Mouse (Mus musculus) CH12.LX (cell line): ENCODE results near the gene Rxfp4. TPM values are rescaled to one million over a fixed set of nuclear protein-coding genes. Genes with fewer than 3 reads are reported as not detected.

ENCODE experiments used
- DNase-seq: peaks from one replicate; pipeline ENCODE4 v3.0.0-alpha.2; 2013; ENCODE audit errors: extremely low read depth
- H3K27ac ChIP-seq: 2 replicates; pipeline ENCODE4 v1.5.1; 2012; ENCODE audit warnings: low read depth, mild to moderate bottlenecking, control low read depth, moderate library complexity; ENCODE audit not compliant: insufficient read depth
- H3K27me3 ChIP-seq: replicated peaks from 2 replicates; pipeline ENCODE3; 2012; ENCODE audit warnings: inconsistent platforms
- H3K36me3 ChIP-seq, 2 experiments: replicated peaks in 1 of 2; 2 replicates each; pipeline versions ENCODE3 to v1.6.1; 2012; ENCODE audit warnings: inconsistent platforms in 1 of 2, low read length in 1 of 2, mild to moderate bottlenecking in 1 of 2, mixed read lengths in 1 of 2, moderate library complexity in 1 of 2; ENCODE audit not compliant: control insufficient read depth in 1 of 2, insufficient read depth in 1 of 2
- H3K4me1 ChIP-seq, 2 experiments: 2 replicates each; pipeline ENCODE4 v1.6.1; 2012; ENCODE audit warnings: inconsistent platforms in 1 of 2, moderate library complexity in 1 of 2; ENCODE audit not compliant: insufficient read depth in 2 of 2, control insufficient read depth in 1 of 2
- H3K4me2 ChIP-seq: 2 replicates; pipeline ENCODE4 v1.6.1; 2012; ENCODE audit warnings: low read depth, mild to moderate bottlenecking, control low read depth; ENCODE audit not compliant: poor library complexity, insufficient read depth, severe bottlenecking
- H3K4me3 ChIP-seq, 3 experiments: fragments of 150-350 bp in 1 of 3; sonication (generic) in 1 of 3; replicated peaks in 1 of 3; 2 replicates each; pipeline versions ENCODE3 to v1.5.1; 2011 to 2012; ENCODE audit warnings: low read depth in 2 of 3, low read length in 2 of 3, mild to moderate bottlenecking in 2 of 3, moderate library complexity in 2 of 3, control low read depth in 1 of 3, improper control_type of control experiment in 1 of 3, inconsistent platforms in 1 of 3, mixed read lengths in 1 of 3; ENCODE audit not compliant: poor library complexity in 1 of 3
- H3K79me2 ChIP-seq: replicated peaks from 2 replicates; pipeline ENCODE4 v1.6.1; 2012; ENCODE audit warnings: mild to moderate bottlenecking, moderate library complexity; ENCODE audit not compliant: control insufficient read depth, poor library complexity, insufficient read depth, severe bottlenecking; ENCODE audit errors: extremely low read depth
- H3K9ac ChIP-seq: 2 replicates; pipeline ENCODE4 v1.6.1; 2012; ENCODE audit warnings: low read depth, mild to moderate bottlenecking, control low read depth, moderate library complexity; ENCODE audit not compliant: insufficient read depth
- H3K9me3 ChIP-seq: replicated peaks from 2 replicates; pipeline ENCODE3; 2012; ENCODE audit warnings: low read length, inconsistent platforms, mixed read lengths
- CHD1 ChIP-seq: IDR thresholded peaks from 2 replicates; pipeline ENCODE4 v1.6.1; 2012; ENCODE audit warnings: low read depth, low read length, improper control_type of control experiment, inconsistent platforms
- CHD2 ChIP-seq: IDR thresholded peaks from 2 replicates; pipeline ENCODE4 v1.6.1; 2011; ENCODE audit warnings: low read length, improper control_type of control experiment
- CTCF ChIP-seq, 2 experiments: IDR thresholded peaks in 1 of 2; conservative IDR thresholded peaks in 1 of 2; 2 replicates each; pipeline ENCODE4 v1.5.1; 2011 to 2012; ENCODE audit warnings: low read depth in 2 of 2, low read length in 2 of 2, improper control_type of control experiment in 1 of 2, inconsistent platforms in 1 of 2, mild to moderate bottlenecking in 1 of 2, moderate library complexity in 1 of 2
- E2F4 ChIP-seq: IDR thresholded peaks from 2 replicates; pipeline ENCODE4 v1.6.1; 2011; ENCODE audit warnings: low read depth, low read length, improper control_type of control experiment; ENCODE audit not compliant: insufficient replicate concordance
- ETS1 ChIP-seq: conservative IDR thresholded peaks from 2 replicates; pipeline ENCODE4 v1.6.1; 2012; ENCODE audit warnings: low read depth, mild to moderate bottlenecking, inconsistent platforms, low read length, improper control_type of control experiment, moderate library complexity
- HCFC1 ChIP-seq: IDR thresholded peaks from 2 replicates; pipeline ENCODE4 v1.6.1; 2012; ENCODE audit warnings: low read depth, mild to moderate bottlenecking, inconsistent platforms, low read length, improper control_type of control experiment
- JUND ChIP-seq: conservative IDR thresholded peaks from 2 replicates; pipeline ENCODE4 v1.6.1; 2011; ENCODE audit warnings: low read depth, low read length, improper control_type of control experiment
- KAT2A ChIP-seq: IDR thresholded peaks from 2 replicates; pipeline ENCODE4 v1.6.1; 2012; ENCODE audit warnings: low read length, improper control_type of control experiment, inconsistent platforms; ENCODE audit not compliant: insufficient replicate concordance
- MAFK ChIP-seq: IDR thresholded peaks from 2 replicates; pipeline ENCODE4 v1.6.1; 2011; ENCODE audit warnings: low read length, improper control_type of control experiment; ENCODE audit not compliant: insufficient replicate concordance
- MAX ChIP-seq: IDR thresholded peaks from 2 replicates; pipeline ENCODE4 v1.6.1; 2011; ENCODE audit warnings: low read length, improper control_type of control experiment
- MEF2A ChIP-seq: IDR thresholded peaks from 2 replicates; pipeline ENCODE4 v1.6.1; 2014; ENCODE audit warnings: low read depth, mild to moderate bottlenecking, inconsistent platforms, low read length, improper control_type of control experiment, borderline replicate concordance
- MXI1 ChIP-seq: IDR thresholded peaks from 2 replicates; pipeline ENCODE4 v1.6.1; 2011; ENCODE audit warnings: mild to moderate bottlenecking, low read depth, low read length, improper control_type of control experiment
- NELFE ChIP-seq: IDR thresholded peaks from 2 replicates; pipeline ENCODE4 v1.6.1; 2011; ENCODE audit warnings: low read depth, low read length, improper control_type of control experiment
- NRF1 ChIP-seq: IDR thresholded peaks from 2 replicates; pipeline ENCODE4 v1.6.1; 2014; ENCODE audit warnings: low read depth, mild to moderate bottlenecking, inconsistent platforms, low read length, improper control_type of control experiment, moderate library complexity
- PAX5 ChIP-seq: IDR thresholded peaks from 2 replicates; pipeline ENCODE4 v1.6.1; 2012; ENCODE audit warnings: low read length, inconsistent platforms, mixed read lengths
- POLR2A ChIP-seq: IDR thresholded peaks from 2 replicates; pipeline ENCODE4 v1.6.1; 2011; ENCODE audit warnings: low read depth, mild to moderate bottlenecking, improper control_type of control experiment, low read length
- POLR2AphosphoS2 ChIP-seq: IDR thresholded peaks from 2 replicates; pipeline ENCODE4 v1.6.1; 2011; ENCODE audit warnings: low read depth, low read length, improper control_type of control experiment
- RAD21 ChIP-seq: IDR thresholded peaks from 2 replicates; pipeline ENCODE4 v1.6.1; 2011; ENCODE audit warnings: low read depth, mild to moderate bottlenecking, low read length, improper control_type of control experiment, moderate library complexity
- RCOR1 ChIP-seq: conservative IDR thresholded peaks from 2 replicates; pipeline ENCODE4 v1.6.1; 2012; ENCODE audit warnings: low read depth, mild to moderate bottlenecking, inconsistent platforms, low read length, improper control_type of control experiment
- TBP ChIP-seq: conservative IDR thresholded peaks from 2 replicates; pipeline ENCODE4 v1.6.1; 2011; ENCODE audit warnings: low read depth, low read length, improper control_type of control experiment
- TCF12 ChIP-seq: IDR thresholded peaks from 2 replicates; pipeline ENCODE4 v1.6.1; 2014; ENCODE audit warnings: low read depth, mild to moderate bottlenecking, inconsistent platforms, low read length, improper control_type of control experiment
- UBTF ChIP-seq: IDR thresholded peaks from 2 replicates; pipeline ENCODE4 v1.6.1; 2012; ENCODE audit warnings: low read depth, mild to moderate bottlenecking, inconsistent platforms, low read length, improper control_type of control experiment, moderate library complexity
- USF2 ChIP-seq: conservative IDR thresholded peaks from 2 replicates; pipeline ENCODE4 v1.6.1; 2011; ENCODE audit warnings: low read depth, low read length, improper control_type of control experiment
- ZMIZ1 ChIP-seq: IDR thresholded peaks from 2 replicates; pipeline ENCODE4 v1.6.1; 2012; ENCODE audit warnings: low read depth, mild to moderate bottlenecking, inconsistent platforms, low read length, improper control_type of control experiment
- dilution Hi-C: fragments of 300-500 bp; cut with MboI; formaldehyde crosslinking; loops from 2 replicates; pipeline ENCODE4 v1.14.3; 2020; ENCODE audit warnings: low sequenced_read_pairs; ENCODE audit not compliant: extremely low pct_unique_long_range_greater_than_20kb, extremely low pct_ligation_motif_present
- in situ Hi-C: fragments of 300-500 bp; cut with MboI; formaldehyde crosslinking; loops from 3 replicates; pipeline ENCODE4 v1.14.3; 2019; ENCODE audit warnings: low sequenced_read_pairs, low pct_ligation_motif_present, low pct_unique_long_range_greater_than_20kb, mixed read lengths
- polyA plus RNA-seq: library from polyadenylated mRNA; unstranded; fragments of >175 nt; gene quantifications from 2 replicates; pipeline ENCODE4 v1.2.1, GENCODE M21; 2012; ENCODE audit warnings: low read depth; ENCODE audit not compliant: insufficient read length
- total RNA-seq, 2 experiments: library from RNA; depleted of rRNA; stranded (reverse); fragments of 300-350 nt in 1 of 2; fragments of >200 nt in 1 of 2; gene quantifications; 2 replicates each; pipeline ENCODE4 v1.2.3; 2012 to 2014

The Rxfp4 gene
- total and polyA plus RNA-seq, 3 experiments = not detected

DNA sequence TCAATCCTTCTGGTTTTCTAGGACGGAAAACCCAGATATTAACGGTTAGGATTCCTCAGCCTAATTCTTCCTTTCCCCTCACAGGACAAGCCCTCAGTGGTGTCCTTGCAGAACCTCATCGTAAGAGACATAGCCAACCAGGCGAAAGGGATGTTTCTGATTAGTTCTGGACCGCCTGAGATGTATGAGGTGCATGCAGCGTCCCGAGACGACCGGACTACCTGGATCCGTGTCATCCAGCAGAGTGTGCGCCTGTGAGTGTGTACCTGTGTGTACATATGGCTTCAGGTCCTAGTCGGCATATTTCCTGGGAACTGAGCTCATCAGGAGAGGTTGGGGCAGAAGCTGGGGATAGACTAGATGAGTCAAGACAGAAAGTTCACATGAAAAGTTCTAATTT is 13.7 kb downstream of the Rxfp4 start:
- H3K9me3 ChIP-seq = peaks cover 7% of the 10 kb centered on the region
- H3K4me1 ChIP-seq = peaks cover 0 to 4% of the 10 kb centered on the region in 2 experiments; a peak in 1 of 4 replicates
- no peak overlapping the region for H3K9ac ChIP-seq
- dilution Hi-C loops (no loop called here), in situ Hi-C loops (no loop called here)
- no peak for DNase-seq
- H3K27me3 ChIP-seq = no peaks in the 10 kb centered on the region
- no peaks in the 10 kb centered on the region; the same call in 1 of the 2 replicates for H3K79me2 ChIP-seq
- H3K36me3 ChIP-seq = peaks cover 80 to 89% of the 10 kb centered on the region in 2 experiments
- no peak for TF ChIP-seq CHD1
- TF ChIP-seq MAX = no peak
- no peak for TF ChIP-seq RCOR1
- no peak for TF ChIP-seq MAFK
- no peak for TF ChIP-seq POLR2AphosphoS2
- TF ChIP-seq POLR2A = no peak
- TF ChIP-seq CHD2 = no peak
- TF ChIP-seq MEF2A = no peak
- TF ChIP-seq NRF1 = no peak
- TF ChIP-seq MXI1 = no peak
- no peak for TF ChIP-seq HCFC1
- TF ChIP-seq USF2 = no peak
- TF ChIP-seq ETS1 = no peak
- no peak for TF ChIP-seq ZMIZ1
- no peak for TF ChIP-seq TBP
- no peak for TF ChIP-seq UBTF
- TF ChIP-seq E2F4 = no peak
- TF ChIP-seq RAD21 = no peak
- TF ChIP-seq CTCF (conservative IDR thresholded peaks at IDR 0.05 in 1 of 2, IDR thresholded peaks at IDR 0.05 in 1 of 2; ENCODE audit: low read depth in 2 of 2, low read length in 2 of 2) = no peak
- no peak for TF ChIP-seq KAT2A
- no peak overlapping the region for H3K4me3 ChIP-seq
- H3K27ac ChIP-seq = no peak overlapping the region
- no peak overlapping the region for H3K4me2 ChIP-seq

DNA sequence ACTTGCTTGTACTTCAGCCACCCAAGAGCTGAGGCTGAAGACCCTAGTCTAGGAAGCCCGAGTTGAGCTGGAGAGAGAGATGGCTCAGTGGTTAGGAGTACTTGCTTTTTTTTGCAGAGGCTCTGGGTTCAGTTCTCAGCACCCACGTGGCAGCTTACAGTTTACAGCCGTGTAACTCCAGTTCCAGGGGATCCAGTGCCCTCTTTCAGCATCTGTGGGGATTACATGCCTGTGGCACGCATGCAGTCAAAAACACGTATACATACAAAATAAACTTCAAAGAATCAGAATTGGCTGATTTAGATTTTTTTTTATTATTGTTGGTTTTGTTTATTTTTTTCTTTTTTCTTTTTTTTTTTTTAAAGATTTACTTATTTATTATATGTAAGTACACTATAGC is 15.8 kb downstream of the Rxfp4 start:
- Histone ChIP-seq H3K36me3 (peaks cover 78 to 88% of the 10 kb centered on the region in 2 experiments), H3K4me3 (no peak overlapping the region), H3K9me3 (peaks cover 7% of the 10 kb centered on the region), H3K9ac (no peak overlapping the region), H3K27me3 (no peaks in the 10 kb centered on the region), H3K4me1 (peaks cover 0 to 4% of the 10 kb centered on the region in 2 experiments; a peak in 1 of 4 replicates), H3K4me2 (no peak overlapping the region), H3K27ac (no peak overlapping the region), H3K79me2 (no peaks in the 10 kb centered on the region; the same call in 1 of the 2 replicates)
- DNase-seq = no peak
- dilution Hi-C loops = no loop called here
- in situ Hi-C loops = no loop called here
- TF ChIP-seq UBTF = no peak
- no peak for TF ChIP-seq JUND
- no peak for TF ChIP-seq PAX5
- TF ChIP-seq CTCF (conservative IDR thresholded peaks at IDR 0.05 in 1 of 2, IDR thresholded peaks at IDR 0.05 in 1 of 2; ENCODE audit: low read depth in 2 of 2, low read length in 2 of 2) = no peak
- no peak for TF ChIP-seq NELFE
- no peak for TF ChIP-seq MEF2A
- no peak for TF ChIP-seq TCF12
- TF ChIP-seq USF2 = no peak
